Mouse (Mus musculus): Measurements from ENCODE around the gene Usp20. TPM values are rescaled to one million over a fixed set of nuclear protein-coding genes. Genes with fewer than 3 reads are reported as not detected.

The Usp20 gene
- total RNA-seq, 2 experiments from 2014 or later = 11.0 to 14.1 TPM

DNA sequence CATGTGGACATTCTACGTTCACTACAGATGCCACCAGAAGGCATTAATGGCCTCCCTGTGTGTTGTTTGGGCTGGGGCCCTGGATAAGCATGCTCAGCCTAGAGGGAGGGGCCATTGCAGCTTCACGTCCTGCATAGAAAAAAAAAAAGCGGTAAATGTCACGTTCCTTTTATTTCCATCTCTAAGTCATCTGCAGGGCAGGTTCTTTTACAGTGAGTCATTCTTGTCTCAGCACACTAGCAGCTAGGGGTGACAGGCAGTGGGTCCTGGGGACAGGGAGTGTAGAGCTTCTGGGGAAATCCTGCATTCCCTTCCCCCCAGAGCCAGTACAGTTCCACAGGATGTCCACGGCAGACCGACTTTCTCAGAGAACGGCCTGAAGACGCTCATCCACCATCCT is 44.6 kb downstream of the Usp20 start:
- ATAC-seq (replicated peaks; ENCODE audit: low FRiP score, low TSS enrichment, poor library complexity, severe bottlenecking) = no peak

- no peak for ATAC-seq (replicated peaks; ENCODE audit: low FRiP score, low TSS enrichment, poor library complexity, severe bottlenecking)
Observed at GRCm38 (mm10) chr2:31031972-31032371, 49.9 kb downstream of the Usp20 start.

- no peak for ATAC-seq (replicated peaks; ENCODE audit: low FRiP score, low TSS enrichment, poor library complexity, severe bottlenecking)
Observed at GRCm38 (mm10) chr2:31036811-31037210, 54.7 kb downstream of the Usp20 start.

- no peak for ATAC-seq (replicated peaks; ENCODE audit: low FRiP score, low TSS enrichment, poor library complexity, severe bottlenecking)
Observed at GRCm38 (mm10) chr2:31040043-31040442, 58.0 kb downstream of the Usp20 start.

DNA sequence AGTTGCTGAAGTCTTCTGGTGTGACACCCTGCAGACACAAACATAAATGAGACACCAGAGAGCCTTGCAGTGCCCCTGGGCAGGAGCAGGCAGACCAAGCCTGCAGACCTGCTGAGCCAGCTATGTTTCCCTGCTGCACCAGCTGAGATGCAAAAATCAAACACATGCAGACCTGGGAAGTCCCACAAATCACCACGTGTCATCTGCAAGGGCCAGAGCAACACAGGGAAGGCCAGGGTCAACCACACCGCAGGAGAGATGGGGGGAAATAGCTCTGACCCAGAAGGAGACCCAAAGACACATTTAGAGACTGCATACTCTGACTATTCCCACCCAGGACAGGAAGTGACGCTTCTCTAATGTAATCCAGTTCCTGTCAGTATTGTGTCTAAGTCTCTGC is 58.4 kb downstream of the Usp20 start:
- ATAC-seq (replicated peaks; ENCODE audit: low FRiP score, low TSS enrichment, poor library complexity, severe bottlenecking) = no peak

DNA sequence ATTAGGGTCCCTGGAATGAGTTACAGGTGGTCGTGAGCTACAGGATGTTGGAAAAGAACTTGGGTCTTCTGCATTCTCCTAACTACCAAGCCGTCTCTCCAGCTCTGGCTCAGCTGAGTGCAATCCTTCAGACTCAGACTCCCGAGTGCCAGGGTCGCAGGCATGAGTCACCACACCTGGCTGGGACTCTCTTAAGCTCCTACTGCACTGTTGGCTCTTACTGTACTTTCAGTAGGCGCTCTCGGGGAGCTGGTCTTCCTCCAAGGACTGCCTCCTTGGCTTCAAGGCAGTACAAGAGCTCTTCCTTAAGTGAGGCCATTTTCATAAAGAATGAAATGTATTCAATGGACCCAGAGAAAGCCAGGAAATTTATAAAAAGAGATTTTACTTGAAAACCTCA is 59.3 kb downstream of the Usp20 start:
- no peak for ATAC-seq (replicated peaks; ENCODE audit: low FRiP score, low TSS enrichment, poor library complexity, severe bottlenecking)

DNA sequence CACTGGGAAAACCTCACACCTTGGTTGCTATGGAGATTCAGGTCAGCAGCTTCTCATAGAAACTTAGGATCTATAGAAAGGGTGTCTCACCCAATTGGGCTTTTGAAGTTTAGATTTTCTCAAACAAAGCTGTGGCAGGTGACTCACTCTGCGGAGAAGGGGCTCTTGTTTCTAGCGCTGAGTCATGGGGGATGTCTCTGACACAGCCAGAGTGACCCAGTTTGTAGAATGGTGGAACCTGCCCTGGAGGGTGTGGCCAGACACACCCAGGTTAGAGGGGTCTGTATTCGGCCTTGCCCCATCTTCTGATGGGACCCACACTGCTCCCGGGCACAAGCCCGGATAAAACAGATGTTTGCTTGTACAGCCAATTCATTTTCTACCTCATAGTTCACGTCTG is 60.8 kb downstream of the Usp20 start:
- no peak for ATAC-seq (replicated peaks; ENCODE audit: low FRiP score, low TSS enrichment, poor library complexity, severe bottlenecking)

- no peak for ATAC-seq (replicated peaks; ENCODE audit: low FRiP score, low TSS enrichment, poor library complexity, severe bottlenecking)
Observed at GRCm38 (mm10) chr2:31043856-31044255, 61.8 kb downstream of the Usp20 start.

DNA sequence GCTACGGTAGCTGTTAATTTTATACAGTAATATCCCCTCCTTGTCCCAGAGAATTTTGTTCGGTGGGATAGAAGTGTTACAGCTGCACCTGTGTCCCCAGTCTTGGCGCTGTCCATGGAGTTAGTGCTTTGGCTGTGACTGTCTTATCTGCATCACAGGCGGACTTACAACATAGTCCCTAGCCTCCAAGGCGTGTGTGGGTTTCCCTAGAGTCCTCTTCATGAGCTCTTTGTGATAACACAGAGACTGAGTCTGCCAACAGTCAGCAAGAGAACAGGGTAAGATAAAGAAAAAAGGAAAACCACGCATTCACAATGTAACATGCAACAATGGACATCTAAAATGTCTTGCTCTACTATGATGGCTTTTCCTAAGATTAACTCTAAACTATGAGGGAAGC is 66.0 kb downstream of the Usp20 start:
- peak; percentile 91 for ATAC-seq (replicated peaks; ENCODE audit: low FRiP score, low TSS enrichment, poor library complexity, severe bottlenecking)

DNA sequence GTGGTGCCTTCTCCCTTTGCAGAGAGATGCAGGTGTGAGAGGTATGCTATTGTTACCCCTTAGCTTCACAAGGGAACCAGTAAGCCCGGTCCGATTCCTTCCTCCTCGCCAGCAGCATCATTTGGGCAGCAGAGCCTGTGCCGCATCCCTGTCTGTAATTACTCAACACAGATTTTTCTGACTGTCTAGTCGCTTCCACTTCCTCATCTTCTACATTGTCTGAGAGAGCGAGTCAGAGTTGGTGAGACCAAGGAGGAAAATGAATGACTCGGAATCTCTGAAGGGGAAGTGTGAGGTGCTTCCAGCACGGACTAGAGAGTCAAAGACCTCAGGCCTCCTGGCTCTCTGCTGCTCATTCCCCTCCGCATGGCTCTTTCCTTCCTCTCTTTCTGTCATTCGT is 70.4 kb downstream of the Usp20 start:
- ATAC-seq (replicated peaks; ENCODE audit: low FRiP score, low TSS enrichment, poor library complexity, severe bottlenecking) = no peak

DNA sequence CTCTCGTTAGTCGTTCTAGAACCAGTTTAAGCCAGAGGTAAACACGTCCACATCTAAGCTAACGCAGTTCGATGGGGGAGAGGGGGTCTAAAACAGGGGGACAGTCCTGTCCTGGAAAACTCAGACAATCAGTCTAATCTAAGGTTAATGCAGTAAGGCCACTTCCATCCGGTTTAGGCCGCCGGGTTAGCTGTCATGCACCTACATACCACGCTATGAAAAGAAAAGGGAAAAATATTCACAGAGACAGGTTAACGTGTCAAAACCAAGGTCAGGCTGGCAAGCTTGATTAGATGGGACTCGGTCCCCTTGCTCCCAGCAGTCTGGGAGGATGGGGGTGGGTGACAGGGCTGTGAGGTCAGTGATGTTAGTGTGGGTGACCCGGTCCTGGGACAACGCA is 71.3 kb downstream of the Usp20 start:
- no peak for ATAC-seq (replicated peaks; ENCODE audit: low FRiP score, low TSS enrichment, poor library complexity, severe bottlenecking)

DNA sequence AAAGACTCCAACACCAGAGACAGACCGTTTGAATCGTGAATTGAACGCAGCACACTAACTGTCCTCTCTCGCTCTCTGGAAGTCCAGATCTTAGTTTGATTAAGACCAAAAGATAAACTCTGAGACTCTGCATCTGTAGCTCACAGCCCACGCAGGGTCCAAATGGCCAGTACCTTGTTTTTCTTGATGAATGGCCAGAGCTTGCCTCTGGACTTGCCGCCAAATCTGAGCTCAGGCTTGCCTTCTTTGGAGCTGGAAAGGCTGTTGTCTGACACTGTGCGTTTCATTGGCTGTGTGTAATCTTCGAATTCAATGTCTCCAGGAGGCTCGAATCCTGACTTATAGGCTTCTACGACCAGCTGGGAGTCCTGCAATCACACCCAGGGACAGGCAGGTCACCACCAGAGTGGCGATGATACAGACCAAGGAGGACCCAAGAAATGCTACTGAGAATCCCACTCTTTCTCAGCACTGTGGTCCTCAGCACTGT is 71.8 kb downstream of the Usp20 start:
- no peak for ATAC-seq (replicated peaks; ENCODE audit: low FRiP score, low TSS enrichment, poor library complexity, severe bottlenecking)

DNA sequence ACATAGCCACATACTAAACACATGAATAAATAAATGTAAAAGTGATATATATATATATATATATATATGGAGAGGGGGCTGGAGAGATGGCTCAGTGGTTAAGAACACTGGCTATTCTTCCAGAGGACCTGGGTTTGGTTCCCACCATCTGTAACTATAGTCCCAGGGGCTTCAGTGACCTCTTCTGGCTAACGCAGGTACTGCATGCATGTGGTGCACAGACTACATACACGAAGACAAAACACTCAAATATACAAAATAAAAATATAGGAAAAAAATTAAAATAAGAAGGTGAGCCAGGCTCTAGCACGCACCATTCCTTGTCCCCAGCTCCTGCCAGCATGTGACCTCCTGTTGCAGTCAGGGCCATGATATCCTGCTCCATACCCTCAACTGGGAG is 74.0 kb downstream of the Usp20 start:
- ATAC-seq (replicated peaks; ENCODE audit: low FRiP score, low TSS enrichment, poor library complexity, severe bottlenecking) = no peak

DNA sequence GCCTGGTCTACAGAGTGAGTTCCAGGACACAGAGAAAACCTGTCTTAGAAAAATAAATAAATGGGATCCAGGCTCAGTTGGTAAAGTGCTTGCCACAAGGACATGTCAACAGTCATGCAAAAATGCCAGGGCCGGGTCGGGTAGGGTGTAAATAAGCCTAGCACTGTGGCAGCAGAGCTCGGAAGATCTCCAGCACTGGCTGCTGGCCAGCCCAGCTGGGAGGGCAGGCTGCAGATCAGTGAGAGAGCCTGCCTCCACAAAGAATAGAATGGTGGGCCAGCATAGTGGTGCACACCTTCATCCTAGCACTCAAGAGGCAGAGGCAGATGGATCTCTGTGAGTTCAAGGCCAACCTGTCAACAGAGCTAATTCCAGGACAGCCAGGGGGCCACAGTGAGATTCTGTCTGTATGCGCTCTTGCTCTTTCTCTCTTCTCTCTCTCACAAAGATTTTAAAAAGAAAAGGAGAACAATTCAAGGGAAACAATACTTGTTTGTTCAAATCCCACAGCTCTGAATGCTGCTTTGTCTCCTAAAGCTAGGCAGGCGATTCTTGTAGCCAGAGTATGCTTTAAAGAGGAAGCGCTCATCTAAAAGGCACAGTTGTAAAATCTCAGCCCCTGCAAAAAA is 75.6 kb downstream of the Usp20 start:
- no peak for ATAC-seq (replicated peaks; ENCODE audit: low FRiP score, low TSS enrichment, poor library complexity, severe bottlenecking)

GRCm38 (mm10) chr2:31058443-31058842 is 76.4 kb downstream of the Usp20 start:
- ATAC-seq (replicated peaks; ENCODE audit: low FRiP score, low TSS enrichment, poor library complexity, severe bottlenecking) = no peak

- ATAC-seq (replicated peaks; ENCODE audit: low FRiP score, low TSS enrichment, poor library complexity, severe bottlenecking) = no peak
Observed at GRCm38 (mm10) chr2:31060271-31060670, 78.2 kb downstream of the Usp20 start.

DNA sequence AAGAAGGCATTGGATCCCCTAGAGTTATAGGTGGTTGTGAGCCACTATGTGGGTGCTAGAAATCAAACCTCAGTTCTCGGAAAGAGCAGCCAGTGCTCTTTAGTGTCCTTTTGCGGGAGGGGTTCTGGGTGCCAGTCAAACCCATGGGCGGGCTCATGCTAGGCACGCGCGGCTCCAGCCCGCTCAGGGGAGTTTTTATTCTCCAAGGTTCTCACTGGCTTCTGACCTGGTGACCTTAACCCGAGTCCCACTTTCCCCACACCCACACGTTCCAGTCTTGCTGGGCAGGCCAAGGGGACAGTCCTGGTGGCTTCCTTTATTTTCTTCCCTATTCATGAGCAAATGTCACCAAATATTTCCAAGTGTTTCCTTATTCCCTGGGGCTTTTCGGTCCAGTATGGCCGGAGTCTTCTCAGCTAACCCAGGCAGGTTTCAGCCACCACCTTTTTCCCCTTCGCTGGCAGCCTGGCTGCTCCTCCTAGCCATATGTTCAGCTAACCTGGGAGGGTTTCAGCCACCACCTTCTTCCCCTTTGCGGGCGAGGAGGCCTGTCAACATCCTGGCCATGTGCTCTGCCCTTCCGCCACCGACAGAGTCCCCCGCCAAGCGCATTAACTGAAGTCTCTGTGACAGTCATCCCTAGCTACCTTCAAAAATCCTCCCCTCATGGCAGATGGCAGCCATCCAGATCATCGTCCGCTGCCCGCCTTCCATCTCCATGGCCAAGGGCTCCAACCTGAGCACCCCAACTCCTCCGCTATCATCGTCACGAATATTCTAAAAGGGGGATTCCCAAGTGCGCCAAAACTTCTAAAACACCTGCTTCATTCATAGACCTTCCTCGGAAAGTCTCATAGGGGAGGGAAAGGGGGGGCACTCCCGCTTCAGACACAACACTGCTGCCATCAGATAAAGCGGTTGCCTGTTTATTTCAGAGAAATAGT is 79.0 kb downstream of the Usp20 start:
- peak; percentile 61 for ATAC-seq (replicated peaks; ENCODE audit: low FRiP score, low TSS enrichment, poor library complexity, severe bottlenecking)

- no peak; the same call in 1 of the 2 replicates for ATAC-seq (replicated peaks; ENCODE audit: low FRiP score, low TSS enrichment, poor library complexity, severe bottlenecking)
Observed at GRCm38 (mm10) chr2:31061868-31062628, 80.0 kb downstream of the Usp20 start.

- no peak for ATAC-seq (replicated peaks; ENCODE audit: low FRiP score, low TSS enrichment, poor library complexity, severe bottlenecking)
Observed at GRCm38 (mm10) chr2:31066019-31066789, 84.1 kb downstream of the Usp20 start.
